Mouse (Mus musculus) spleen, postnatal 10 days (tissue): ENCODE data around the gene Ctnnd2.
A peak's percentile ranks its signal among the peaks of the same experiment; 100 is the strongest.

Experiments used
- DNase-seq, 2 experiments: peaks; one replicate each; pipeline ENCODE4 v3.0.0; 2021 to 2022; ENCODE audit warnings: low spot score in 2 of 2

Ctnnd2 gene

GRCm38 (mm10) chr15:30875523-30875922, 703.1 kb downstream of the Ctnnd2 start:
- DNase-seq = no peak

- no peak for DNase-seq
These were observed 712.4 kb downstream of the Ctnnd2 start for GRCm38 (mm10) chr15:30884692-30885334.

- no peak for DNase-seq
These were observed 713.0 kb downstream of the Ctnnd2 start for GRCm38 (mm10) chr15:30885410-30885809.

- DNase-seq = no peak
These were observed 715.2 kb downstream of the Ctnnd2 start for GRCm38 (mm10) chr15:30887559-30887958.

GRCm38 (mm10) chr15:30891986-30892385, 719.6 kb downstream of the Ctnnd2 start:
- DNase-seq = no peak

- no peak for DNase-seq
These were observed 722.7 kb downstream of the Ctnnd2 start for GRCm38 (mm10) chr15:30895063-30895462.

GRCm38 (mm10) chr15:30897342-30897741, 724.9 kb downstream of the Ctnnd2 start:
- no peak for DNase-seq

GRCm38 (mm10) chr15:30908027-30908426, 735.6 kb downstream of the Ctnnd2 start:
- no peak for DNase-seq

GRCm38 (mm10) chr15:30913360-30913759, 741.0 kb downstream of the Ctnnd2 start:
- DNase-seq = no peak

GRCm38 (mm10) chr15:30925838-30926237, 753.4 kb downstream of the Ctnnd2 start:
- DNase-seq = no peak

GRCm38 (mm10) chr15:30927632-30928031, 755.2 kb downstream of the Ctnnd2 start:
- DNase-seq = peak in 1 of 2 experiments; percentile 19

GRCm38 (mm10) chr15:30931906-30932305, 759.5 kb downstream of the Ctnnd2 start:
- DNase-seq = no peak

- no peak for DNase-seq
These were observed 773.5 kb downstream of the Ctnnd2 start for GRCm38 (mm10) chr15:30945863-30946262.

- no peak for DNase-seq
These were observed 786.1 kb downstream of the Ctnnd2 start for GRCm38 (mm10) chr15:30958513-30958912.

- DNase-seq = no peak
These were observed 790.2 kb downstream of the Ctnnd2 start for GRCm38 (mm10) chr15:30962421-30963160.

GRCm38 (mm10) chr15:30964046-30964445, 791.7 kb downstream of the Ctnnd2 start:
- no peak for DNase-seq

GRCm38 (mm10) chr15:30964865-30965679, 792.7 kb downstream of the Ctnnd2 start:
- DNase-seq = no peak

GRCm38 (mm10) chr15:30966826-30967225, 794.4 kb downstream of the Ctnnd2 start:
- DNase-seq = no peak

GRCm38 (mm10) chr15:30974436-30974835, 802.0 kb downstream of the Ctnnd2 start:
- DNase-seq = no peak

- no peak for DNase-seq
These were observed 802.8 kb downstream of the Ctnnd2 start for GRCm38 (mm10) chr15:30974991-30975775.

- no peak for DNase-seq
These were observed 804.9 kb downstream of the Ctnnd2 start for GRCm38 (mm10) chr15:30977166-30977740.
